Mouse (Mus musculus): ENCODE measurements around the gene Mrpl45.

DNA sequence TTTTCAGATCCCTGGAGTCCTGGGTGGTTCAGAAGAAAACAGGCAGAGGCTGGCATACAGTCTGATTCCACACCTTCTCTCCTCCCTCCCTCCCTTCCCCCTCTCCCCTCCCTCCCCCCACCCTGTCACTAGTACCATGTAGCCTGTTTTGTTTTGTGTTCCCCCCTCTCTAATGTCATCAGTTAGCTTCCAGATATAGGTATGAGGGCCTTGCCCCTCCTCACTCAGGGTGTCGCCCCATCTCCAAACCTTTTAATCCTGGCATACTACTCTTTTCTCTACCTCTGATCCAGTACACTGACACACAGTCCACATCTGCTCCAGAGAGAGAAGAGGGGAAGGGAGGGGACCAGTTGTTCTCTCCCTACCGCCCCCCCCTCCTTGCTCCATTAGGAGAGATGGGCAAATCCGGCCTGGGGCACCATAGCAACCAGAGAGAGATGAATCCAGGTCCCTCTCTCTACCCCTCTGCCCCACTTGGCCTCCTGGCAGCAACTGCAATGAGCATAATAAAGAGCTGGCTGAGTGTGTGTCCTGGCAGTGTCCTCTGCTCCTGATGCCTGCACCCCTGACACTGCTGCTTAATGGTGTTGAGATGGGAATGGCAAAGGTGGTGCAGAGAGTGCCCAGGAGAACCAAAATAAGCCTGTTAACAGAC lies 36.6 kb downstream of the Mrpl45 start, which contains the start of gene Gpr179:
- TF ChIP-seq CTCF (IDR thresholded peaks at IDR 0.05; ENCODE audit: control insufficient read depth, insufficient read depth, insufficient read length) (no peak), MAX (IDR thresholded peaks at IDR 0.05) (no peak), MYOD1 (IDR thresholded peaks at IDR 0.05; ENCODE audit: control insufficient read depth, insufficient read length, low read depth) (no peak), USF1 (IDR thresholded peaks at IDR 0.05; ENCODE audit: low read depth) (no peak)

All from C2C12 (cell line).